Mouse (Mus musculus) spleen, adult 18-20 months (tissue): ENCODE measurements around the gene Fam19a2.

Source experiments
- DNase-seq, 2 experiments: peaks; one replicate each; pipeline ENCODE4 v3.0.0; 2022; ENCODE audit warnings: mixed read lengths in 2 of 2

Fam19a2 gene

GRCm38 (mm10) chr10:123751676-123752280 lies 488.0 kb downstream of the Fam19a2 start:
- no peak for DNase-seq

DNA sequence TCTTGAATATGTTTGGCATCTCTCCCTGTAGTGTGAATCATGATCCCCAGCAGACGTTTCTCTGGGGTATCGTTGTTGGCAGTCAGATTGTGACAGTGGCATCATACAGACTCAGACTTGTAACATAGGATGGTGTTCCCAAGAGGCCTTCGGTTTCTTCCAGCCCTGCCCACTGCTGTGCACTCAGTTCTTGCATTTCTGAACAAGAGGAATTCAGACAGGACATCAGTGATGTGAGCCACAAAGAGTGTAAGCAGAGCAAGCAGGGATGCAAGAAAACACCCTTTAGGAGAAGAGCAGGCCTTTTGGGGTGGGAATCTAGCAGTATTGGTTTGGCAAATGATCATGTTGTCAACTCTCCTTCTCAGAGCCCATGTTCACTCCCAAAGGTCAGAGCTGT lies 489.0 kb downstream of the Fam19a2 start:
- no peak for DNase-seq

GRCm38 (mm10) chr10:123753996-123754395 lies 490.2 kb downstream of the Fam19a2 start:
- no peak for DNase-seq

DNA sequence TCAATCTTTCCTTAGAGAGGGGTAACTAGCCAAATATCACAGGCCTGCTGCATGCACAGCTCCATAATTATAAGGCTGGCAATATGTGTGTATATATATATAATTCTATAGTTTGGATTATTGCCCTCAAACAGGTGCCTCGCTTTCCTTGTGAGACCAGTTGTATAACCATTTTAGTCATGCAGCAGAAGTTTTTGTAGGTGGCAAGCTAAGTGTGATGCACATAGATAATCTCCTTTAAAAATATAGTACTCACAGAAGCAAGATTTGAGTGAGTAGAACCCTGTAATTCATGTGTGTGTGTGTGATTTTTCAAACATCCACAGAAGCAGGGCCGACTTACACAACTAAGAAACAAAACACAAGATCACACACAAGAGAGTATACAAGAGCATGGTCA lies 525.6 kb downstream of the Fam19a2 start:
- DNase-seq, result no peak
